Mouse (Mus musculus) liver, adult 2 months (tissue): Measurements from ENCODE around the gene Hspb2.

Source experiments
- CTCF ChIP-seq: fragments of 200-500 bp; IDR thresholded peaks from 2 replicates; pipeline ENCODE4 v1.5.1; 2011; ENCODE audit warnings: low read depth, low read length, control low read depth
- POLR2A ChIP-seq: fragments of 200-500 bp; IDR thresholded peaks from 2 replicates; pipeline ENCODE4 v1.6.1; 2011; ENCODE audit warnings: low read length, control low read depth; ENCODE audit not compliant: insufficient read depth; ENCODE audit errors: extremely low read depth

- TF ChIP-seq CTCF (no peak), POLR2A (no peak)
Measured at GRCm38 (mm10) chr9:50732560-50732959, 19.6 kb downstream of the Hspb2 start.
